Mouse (Mus musculus) cerebellum, adult 11-12 months (tissue): ENCODE results near the gene Lmod3.
A peak's percentile ranks its signal among the peaks of the same experiment; 100 is the strongest.

ENCODE experiments used
- DNase-seq: peaks from one replicate; pipeline ENCODE4 v3.0.0; 2022

Lmod3 gene

GRCm38 (mm10) chr6:97252711-97253221, at the start of gene Lmod3:
TSS of gene Lmod3 (minus strand) at chr6:97252759.
- no peak for DNase-seq

- no peak for DNase-seq
Measured at GRCm38 (mm10) chr6:97302303-97302702, 49.7 kb upstream of the Lmod3 start.

GRCm38 (mm10) chr6:97300659-97301058, 48.1 kb upstream of the Lmod3 start:
- no peak for DNase-seq

- DNase-seq: no peak
Measured at GRCm38 (mm10) chr6:97300180-97300579, 47.6 kb upstream of the Lmod3 start.

DNA sequence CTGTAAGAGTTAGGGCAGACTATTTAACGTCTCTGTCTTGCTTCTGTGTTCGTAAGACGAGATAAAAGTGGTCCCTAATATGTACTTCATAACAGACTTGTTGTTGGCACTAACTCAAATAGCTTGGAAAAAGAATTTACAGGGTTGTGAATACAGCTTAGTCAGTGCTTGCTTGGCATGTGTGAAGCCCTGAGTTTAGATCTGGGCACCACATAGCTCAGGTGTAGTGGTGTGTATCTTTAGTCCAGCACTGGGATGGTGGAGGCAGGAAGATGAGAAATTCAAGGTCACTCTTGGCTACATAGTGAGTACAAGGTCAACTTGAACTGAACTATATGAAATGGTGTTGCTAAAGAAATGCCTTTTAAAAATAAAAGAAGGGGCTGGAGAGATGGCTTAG, 44.6 kb upstream of the Lmod3 start:
- DNase-seq: no peak

DNA sequence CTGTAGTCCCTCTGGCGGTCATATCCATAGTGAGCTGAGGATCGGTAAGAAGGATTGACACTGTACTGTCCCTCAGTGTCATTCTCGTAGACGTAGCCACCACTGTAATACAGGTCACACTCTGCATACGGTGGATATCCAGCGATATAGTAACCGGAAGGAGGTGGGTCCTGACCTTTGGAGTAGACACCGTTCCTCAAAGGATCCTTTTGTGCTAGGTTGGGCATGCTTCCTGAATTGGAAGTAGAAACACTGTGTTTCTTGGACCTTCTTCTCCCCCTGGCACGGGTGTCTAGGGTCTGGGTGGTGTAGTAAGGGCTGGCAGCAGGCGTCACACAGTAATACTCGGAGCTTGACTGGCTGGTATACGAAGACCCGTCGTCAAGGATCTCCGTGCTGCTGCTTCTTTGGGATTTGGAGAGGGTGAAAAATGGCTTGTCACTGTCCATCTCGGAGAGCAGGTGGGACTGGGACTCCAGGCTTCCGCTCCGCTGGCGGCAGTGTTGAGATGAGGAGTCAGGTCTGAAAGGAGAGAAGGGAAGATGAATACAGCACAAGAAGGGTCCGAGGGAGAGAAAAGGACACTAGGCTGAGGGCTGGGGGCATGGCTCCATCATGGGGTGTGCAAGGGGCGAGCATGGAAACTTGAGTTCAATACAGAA, 43.4 kb upstream of the Lmod3 start:
- no peak for DNase-seq

DNA sequence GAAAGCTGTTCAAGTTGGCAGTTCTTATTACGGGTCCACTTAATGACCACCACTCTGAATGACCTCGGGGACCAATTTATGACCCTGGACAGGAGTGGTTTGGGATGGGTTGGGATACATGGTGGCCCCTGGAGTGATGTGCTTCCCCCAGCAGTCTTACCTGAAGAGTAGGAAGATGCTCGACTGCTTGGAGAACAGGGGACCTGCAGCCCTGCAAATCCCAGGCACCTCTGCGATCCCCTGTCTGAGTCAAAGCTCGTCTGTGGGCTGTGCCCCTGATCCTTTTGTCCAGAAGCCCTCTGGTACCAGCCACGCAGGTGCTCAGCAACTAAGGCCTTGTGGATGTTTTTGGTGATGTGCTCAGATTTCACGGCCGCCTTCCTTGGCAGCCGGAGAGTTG, 42.9 kb upstream of the Lmod3 start:
- DNase-seq: no peak

DNA sequence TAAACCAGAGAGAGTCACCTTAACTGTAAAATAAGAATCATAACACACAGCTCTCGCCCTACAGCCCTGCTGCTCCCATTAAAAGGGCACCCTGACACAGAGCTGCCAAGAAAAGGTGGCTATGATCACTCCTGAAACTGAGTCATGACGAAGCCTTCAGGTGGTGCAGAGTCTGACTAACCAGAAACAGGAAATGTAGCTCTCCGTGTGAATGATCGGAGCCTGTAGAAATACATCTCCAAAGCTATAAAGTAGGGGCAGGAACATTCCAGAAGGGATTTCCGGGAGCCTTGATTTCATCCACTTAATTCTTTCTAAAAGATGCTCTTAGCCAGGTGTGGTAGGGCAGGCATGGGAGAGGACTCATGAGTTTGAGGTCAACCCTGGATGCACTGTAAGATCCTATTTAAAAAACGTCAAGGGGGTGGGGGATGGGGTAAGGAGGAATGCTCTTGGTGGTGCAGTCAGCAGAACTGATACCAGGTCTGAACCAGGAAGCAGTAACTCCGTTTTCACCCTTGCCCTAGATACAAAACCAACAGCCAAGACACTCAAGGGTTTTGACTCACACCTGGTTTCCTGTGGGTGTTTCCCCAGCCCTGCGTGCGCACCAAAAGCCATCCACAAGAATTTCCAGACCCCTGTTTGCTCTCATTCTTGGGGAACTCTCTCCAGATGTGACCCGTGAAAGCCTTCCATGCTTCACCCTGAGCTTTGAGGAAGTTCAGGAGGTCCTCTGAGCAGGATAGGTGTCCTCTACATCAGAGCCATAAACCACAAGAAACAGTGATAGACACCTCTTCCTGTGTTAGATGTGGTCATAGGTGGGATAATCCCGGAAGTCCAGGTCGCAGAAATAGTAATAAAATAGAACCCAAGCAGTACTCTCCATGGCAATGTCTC, 41.4 kb upstream of the Lmod3 start:
- DNase-seq: no peak

DNA sequence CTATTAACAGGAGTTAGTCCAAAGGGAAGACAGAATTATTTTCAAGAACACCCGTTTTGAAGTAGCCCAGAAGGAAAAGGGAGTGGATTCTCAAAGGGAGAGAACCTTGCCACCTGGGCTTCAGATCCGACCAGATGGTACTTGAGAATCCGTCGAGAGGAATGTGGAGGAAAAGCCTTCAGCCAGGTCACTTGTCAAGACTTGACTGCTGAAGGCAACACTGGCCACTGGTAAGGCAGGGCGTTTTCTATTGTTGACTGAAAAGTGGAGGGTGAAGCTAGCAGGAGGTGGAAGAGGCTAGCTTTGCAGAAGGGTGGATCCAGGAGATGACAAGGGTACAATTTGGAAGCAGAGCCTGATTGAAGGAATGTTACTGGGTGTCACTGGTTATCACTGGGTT, 40.3 kb upstream of the Lmod3 start:
- no peak for DNase-seq

DNA sequence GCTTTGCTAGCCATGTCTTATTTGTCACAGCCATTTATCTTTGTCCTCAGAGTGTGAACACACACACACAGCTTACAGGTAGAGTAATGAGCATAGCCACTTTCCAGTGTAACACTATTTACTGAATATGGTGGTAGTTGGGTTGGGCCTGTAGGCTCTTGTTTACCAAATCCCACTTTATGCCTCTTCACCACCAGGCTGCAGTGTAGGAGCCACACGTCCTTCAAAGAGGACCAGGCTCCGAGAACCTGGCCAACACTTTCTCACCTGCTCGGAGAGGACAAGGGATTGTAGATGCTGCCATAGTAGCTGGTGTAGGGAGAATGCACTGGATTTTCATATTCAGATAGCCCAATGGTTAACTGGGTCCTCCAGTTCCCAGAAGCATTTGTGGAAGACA, 39.5 kb upstream of the Lmod3 start:
- DNase-seq: no peak

- DNase-seq: no peak
Measured at GRCm38 (mm10) chr6:97291159-97291908, 38.8 kb upstream of the Lmod3 start.

- DNase-seq: no peak
Measured at GRCm38 (mm10) chr6:97290687-97291086, 38.1 kb upstream of the Lmod3 start.

GRCm38 (mm10) chr6:97289838-97290237, 37.3 kb upstream of the Lmod3 start:
- no peak for DNase-seq

DNA sequence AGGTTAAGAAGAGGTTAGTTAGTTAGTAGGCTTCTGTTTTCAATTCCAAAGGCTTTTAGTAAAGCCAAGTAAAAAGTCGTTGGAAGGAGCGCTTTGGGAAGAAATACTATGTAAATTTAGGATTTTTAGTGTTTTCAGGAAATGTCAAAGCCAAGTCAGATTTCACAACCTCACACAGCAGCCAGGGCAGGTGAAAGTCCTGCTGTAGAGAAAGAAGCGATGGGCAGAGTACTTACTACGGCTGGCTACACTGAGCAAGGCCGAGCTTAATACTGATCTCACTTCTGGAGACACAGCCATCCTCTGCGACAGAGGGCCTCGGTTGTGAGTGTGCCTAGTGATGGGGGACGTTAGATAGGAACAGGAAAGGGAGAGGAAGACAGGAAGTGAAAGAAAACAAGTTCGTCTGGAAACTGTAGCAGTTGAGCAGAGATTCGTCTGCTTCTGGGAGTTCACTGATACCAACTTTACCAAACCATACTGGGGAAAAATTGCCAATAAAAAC, 36.8 kb upstream of the Lmod3 start:
- no peak for DNase-seq

GRCm38 (mm10) chr6:97288047-97288855, 35.7 kb upstream of the Lmod3 start:
- no peak for DNase-seq

DNA sequence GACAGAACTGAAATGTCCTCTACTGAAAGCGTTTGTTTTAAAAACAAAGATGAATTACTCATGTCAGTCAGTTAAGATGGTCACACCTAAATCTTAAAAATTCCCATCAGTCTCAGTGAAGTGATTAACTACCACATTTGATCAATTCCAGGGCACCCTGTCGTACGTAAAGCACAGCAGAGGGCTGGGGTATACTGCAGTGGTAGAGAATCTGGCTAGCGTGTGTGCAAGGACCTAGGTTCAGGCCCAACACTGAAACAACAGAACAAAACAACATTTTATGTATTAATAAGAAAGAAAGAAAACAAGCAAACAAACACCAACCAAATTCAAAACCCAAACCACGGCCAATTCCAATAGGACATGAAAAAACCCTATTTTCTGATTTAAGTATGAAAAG, 33.8 kb upstream of the Lmod3 start:
- no peak for DNase-seq

DNA sequence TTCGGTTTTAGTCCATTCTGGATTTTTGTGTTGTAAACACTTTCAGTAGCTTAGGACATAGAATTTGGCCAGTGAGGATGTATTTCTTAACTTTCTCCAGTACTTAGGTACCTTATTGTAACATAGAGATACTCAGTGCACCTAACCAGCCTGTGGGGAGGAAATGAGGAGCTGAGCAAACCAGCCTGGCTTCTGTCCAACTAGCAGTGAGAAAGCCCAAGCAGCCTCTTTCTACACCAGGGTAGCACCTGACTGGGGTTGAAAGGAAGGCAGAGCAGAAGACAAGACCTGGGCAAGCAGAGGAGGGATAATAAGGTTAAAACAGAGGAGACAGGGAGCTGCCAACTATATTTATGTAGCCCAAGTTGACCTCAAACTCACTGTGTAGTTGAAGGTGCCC, 31.1 kb upstream of the Lmod3 start:
- no peak for DNase-seq

DNA sequence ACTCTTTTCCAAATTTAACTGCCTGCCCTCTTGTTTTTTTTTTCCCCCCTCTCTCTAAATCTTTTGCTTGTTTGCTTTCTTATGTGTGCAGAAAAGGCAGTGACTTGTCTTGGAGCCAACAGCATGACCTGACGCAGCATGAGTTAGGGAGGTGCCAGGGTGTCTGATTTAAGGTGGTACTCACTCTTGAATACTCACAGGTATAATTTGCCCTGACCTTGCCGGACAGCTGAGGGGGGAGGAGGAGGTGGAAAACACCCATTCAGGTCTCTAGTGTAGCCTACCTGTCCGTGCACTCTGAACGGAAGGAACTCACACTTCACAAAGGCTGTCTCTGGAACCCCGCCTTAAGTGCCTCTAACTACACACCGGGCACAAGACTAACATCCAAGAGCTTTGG, 26.3 kb upstream of the Lmod3 start:
- no peak for DNase-seq

DNA sequence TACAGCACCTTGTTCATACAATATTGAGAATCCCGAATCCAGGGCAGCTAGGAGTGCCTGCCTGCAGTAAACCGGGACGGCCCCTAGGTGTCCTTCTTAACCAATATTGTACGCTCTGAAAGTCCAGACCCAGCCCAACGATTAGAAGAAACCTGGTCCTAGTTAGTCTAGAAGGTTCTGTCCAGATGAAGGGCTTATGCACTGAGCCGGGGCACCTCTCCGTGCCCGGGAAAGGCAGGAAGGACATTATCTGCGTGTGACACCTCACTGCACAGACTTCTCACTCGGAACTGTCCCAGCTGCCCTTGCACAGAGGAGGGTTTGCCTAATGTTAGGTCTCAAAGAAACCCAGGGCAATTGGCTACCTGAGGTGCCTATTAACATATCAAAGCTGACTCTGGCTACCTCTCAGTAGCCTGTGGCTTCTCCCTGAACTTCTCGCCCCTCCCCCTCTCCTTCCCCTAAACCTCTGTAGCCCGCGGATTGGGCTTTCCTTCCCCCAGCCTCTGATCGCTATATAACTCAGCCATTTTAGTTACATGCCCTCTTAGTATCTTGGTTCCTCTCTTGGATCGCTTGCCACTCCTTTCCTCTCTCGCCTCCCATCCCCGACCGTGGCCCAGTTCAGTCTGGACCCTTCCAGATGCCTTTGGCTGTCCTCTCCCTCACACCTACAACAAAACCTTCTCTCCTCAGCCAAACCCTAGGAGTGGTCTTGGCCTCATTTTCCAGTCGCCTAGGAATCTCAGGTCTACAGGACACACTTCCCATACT, 25.6 kb upstream of the Lmod3 start:
- DNase-seq: peak; percentile 55

DNA sequence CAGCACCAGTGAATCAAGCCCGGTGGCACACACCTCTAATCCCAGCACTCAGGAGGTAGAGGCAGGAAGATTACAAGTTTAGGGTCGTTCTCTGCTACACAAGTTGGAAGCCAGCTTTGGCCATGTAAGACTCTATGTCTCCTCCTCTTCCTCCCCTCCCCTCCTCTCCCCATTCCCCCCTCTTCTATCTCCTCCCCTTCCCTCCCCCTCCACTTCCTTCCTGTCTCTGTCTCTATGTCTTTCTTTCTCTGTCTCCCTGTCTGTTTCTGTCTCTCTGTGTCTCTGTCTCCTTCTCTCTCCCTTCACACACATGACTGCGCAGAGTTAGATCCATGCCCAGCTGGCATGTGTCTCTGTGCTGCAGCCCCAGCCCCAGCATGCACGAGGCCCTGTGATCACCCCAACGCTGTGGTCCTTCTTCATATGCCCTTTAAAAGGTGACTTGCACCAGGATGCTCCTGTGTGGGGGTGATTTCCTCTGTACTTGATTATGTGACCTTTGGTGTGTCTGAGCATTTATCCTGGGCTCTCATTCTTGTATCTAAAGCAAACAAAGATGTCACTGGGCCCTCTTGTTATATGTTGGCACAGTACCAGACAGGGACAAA, 24.4 kb upstream of the Lmod3 start:
- DNase-seq: no peak

DNA sequence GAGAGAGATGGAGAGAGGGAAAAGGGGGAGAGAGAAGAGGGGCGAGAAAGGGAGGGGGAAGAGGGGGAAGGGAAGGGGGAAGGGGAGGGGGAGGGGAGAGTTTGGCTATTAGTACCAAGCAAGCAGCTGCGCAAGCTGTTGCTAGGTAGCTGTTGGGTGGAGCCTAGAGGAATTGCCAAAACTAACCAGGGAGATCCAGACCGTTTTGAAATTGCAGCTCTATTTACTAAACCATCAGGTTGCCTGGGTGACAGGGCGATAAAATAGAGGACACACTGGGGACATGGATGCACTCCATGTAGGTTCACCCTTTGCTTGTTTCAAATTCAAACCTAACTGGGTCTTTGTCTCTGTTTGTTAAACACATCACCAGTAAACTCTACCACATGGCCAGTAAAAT, 23.8 kb upstream of the Lmod3 start:
- no peak for DNase-seq
